Mouse (Mus musculus) liver, embryonic 14.5 days (tissue): ENCODE data around the gene Dusp7. TPM values are rescaled to one million over a fixed set of nuclear protein-coding genes. Genes with fewer than 3 reads are reported as not detected.
A peak's percentile ranks its signal among the peaks of the same experiment; 100 is the strongest.

Experiments used
- ATAC-seq: fragments of 200-750 bp; cut with Nextera tagmentation; 2 replicates; pipeline ENCODE4 v1.8.0; 2017; ENCODE audit warnings: moderate number of reproducible peaks, mild to moderate bottlenecking, moderate library complexity; ENCODE audit not compliant: insufficient read depth
- DNase-seq, 3 experiments: peaks; one replicate each; pipeline ENCODE4 v3.0.0-alpha.2; 2012 to 2013; ENCODE audit warnings: low read depth in 3 of 3, low spot score in 3 of 3
- H3K27ac ChIP-seq: fragments of 300-500 bp; sonication (generic); 2 replicates; pipeline ENCODE4 v1.5.1; 2014; ENCODE audit warnings: moderate library complexity, mild to moderate bottlenecking, control low read depth, inconsistent platforms
- H3K27me3 ChIP-seq: fragments of 300-500 bp; sonication (generic); 2 replicates; pipeline ENCODE4 v1.6.1; 2014; ENCODE audit warnings: mild to moderate bottlenecking, low read length, moderate library complexity; ENCODE audit not compliant: control insufficient read depth, insufficient read depth
- H3K36me3 ChIP-seq: fragments of 300-500 bp; sonication (generic); replicated peaks from 2 replicates; pipeline ENCODE4 v1.6.1; 2014; ENCODE audit warnings: low read depth; ENCODE audit not compliant: control insufficient read depth, insufficient read depth
- H3K4me1 ChIP-seq, 2 experiments: fragments of 200-500 bp in 1 of 2; fragments of 300-500 bp in 1 of 2; sonication (generic) in 1 of 2; replicated peaks; 2 replicates each; pipeline ENCODE4 v1.6.1; 2012 to 2014; ENCODE audit warnings: antibody characterized with exemption in 1 of 2, inconsistent platforms in 1 of 2, low read length in 1 of 2; ENCODE audit not compliant: control insufficient read depth in 2 of 2, insufficient read depth in 2 of 2
- H3K4me2 ChIP-seq: fragments of 300-500 bp; sonication (generic); 2 replicates; pipeline ENCODE4 v1.6.1; 2014; ENCODE audit warnings: low read depth, mild to moderate bottlenecking, control low read depth, moderate library complexity
- H3K4me3 ChIP-seq, 2 experiments: fragments of 200-500 bp in 1 of 2; fragments of 300-500 bp in 1 of 2; sonication (generic) in 1 of 2; 2 replicates each; pipeline ENCODE4 v1.5.1; 2012 to 2014; ENCODE audit warnings: low read depth in 2 of 2, low read length in 2 of 2, mild to moderate bottlenecking in 2 of 2, control low read depth in 1 of 2, inconsistent platforms in 1 of 2, moderate library complexity in 1 of 2; ENCODE audit not compliant: insufficient read depth in 1 of 2
- H3K9ac ChIP-seq: fragments of 300-500 bp; sonication (generic); replicated peaks from 2 replicates; pipeline ENCODE4 v1.6.1; 2014; ENCODE audit warnings: mild to moderate bottlenecking, control low read depth, moderate library complexity
- H3K9me3 ChIP-seq: fragments of 300-500 bp; sonication (generic); 2 replicates; pipeline ENCODE4 v1.6.1; 2016; ENCODE audit warnings: low read length, mixed read lengths; ENCODE audit not compliant: control insufficient read depth
- CTCF ChIP-seq: IDR thresholded peaks from 2 replicates; pipeline ENCODE4 v1.5.1; 2016; ENCODE audit warnings: antibody characterized with exemption, low read depth, control low read depth
- EP300 ChIP-seq: IDR thresholded peaks from 2 replicates; pipeline ENCODE4 v1.6.1; 2016; ENCODE audit warnings: antibody characterized with exemption, low read depth
- WGBS: fragments of 180-500 bp; shearing (Covaris S2); extraction: QIAGEN DNeasy Blood & Tissue Kit; methylation state at CpG from one replicate; pipeline ENCODE4 v1.1.7; 2014; ENCODE audit not compliant: insufficient replicate concordance; 5-methylcytosine and 5-hydroxymethylcytosine counted together
- polyA plus RNA-seq, 2 experiments: library from polyadenylated mRNA; depleted of rRNA in 1 of 2; stranded (reverse) in 1 of 2; unstranded in 1 of 2; fragments of >200 nt; fragmentation: Nextera tagmentation in 1 of 2; extraction: Ambion mirVana in 1 of 2; gene quantifications; 2 replicates each; pipeline versions ENCODE4 v1.2.1 to v1.2.3; 2012 to 2014

Gene Dusp7
- polyA plus RNA-seq, 2 experiments = 4.4 to 8.2 TPM

DNA sequence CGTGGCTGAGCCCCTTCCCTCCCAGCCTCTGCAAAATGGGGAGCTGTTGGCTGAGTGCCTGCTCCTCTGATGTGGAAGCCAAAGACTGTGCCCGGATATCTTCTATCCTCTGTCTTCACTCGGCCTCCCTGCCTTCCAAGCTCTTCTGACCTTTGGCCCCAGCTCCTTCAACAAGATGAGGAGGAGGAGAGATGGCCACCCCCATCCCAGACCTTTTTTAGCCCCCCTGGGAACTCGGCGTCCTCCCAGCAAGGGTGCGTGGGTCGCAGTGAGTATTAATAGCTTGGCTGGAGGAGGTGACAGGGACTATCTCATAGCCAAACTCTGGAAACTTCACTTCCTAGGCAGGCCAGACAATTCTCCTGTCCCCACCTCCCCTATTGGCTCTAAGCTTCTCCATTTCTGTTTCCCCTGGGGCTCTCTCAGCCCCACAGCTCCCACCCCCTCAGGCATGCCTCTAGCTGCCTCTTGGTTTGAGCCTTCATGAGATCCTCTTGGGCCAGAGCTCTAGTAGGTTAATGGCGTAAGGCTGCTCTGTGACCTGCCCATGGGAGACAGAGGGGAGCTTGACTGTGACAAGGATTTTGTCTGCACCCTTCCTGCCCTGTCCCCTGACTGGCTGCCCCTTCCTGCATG, 38.1 kb downstream of the Dusp7 start:
- no peak overlapping the region for H3K27ac ChIP-seq
- ATAC-seq (no peak), DNase-seq (no peak)
- H3K9me3 ChIP-seq = no peaks in the 10 kb centered on the region
- H3K4me1 ChIP-seq = peaks cover 30 to 40% of the 10 kb centered on the region in 2 experiments
- no peak overlapping the region for H3K4me2 ChIP-seq
- no peak for TF ChIP-seq CTCF
- no peak for TF ChIP-seq EP300
- 51% methylated on average over 8 of the region's 8 CpGs for WGBS
- no peak overlapping the region for H3K4me3 ChIP-seq
- no peak overlapping the region for H3K9ac ChIP-seq
- H3K27me3 ChIP-seq = no peaks in the 10 kb centered on the region
- no peaks in the 10 kb centered on the region for H3K36me3 ChIP-seq

DNA sequence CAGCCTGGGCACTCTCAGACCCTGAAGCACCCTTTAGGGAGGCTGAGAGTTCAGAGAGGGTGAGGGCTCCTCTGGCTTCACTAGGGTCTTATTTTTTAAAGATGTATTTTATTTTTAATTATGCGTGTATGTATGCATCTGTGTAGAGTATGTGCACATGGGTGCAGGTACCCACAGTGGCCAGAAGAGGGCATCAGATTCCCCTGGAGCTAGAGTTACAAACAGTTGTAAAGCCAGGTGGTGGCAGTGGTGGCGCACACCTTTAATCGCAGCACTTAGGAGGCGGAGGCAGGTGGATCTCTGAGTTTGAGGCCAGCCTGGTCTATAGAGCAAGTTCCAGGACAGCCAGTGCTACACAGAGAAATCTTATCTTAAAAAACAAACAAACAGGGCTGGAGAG, 40.7 kb downstream of the Dusp7 start:
- H3K4me2 ChIP-seq = no peak overlapping the region
- no peak overlapping the region for H3K4me3 ChIP-seq
- no peaks in the 10 kb centered on the region for H3K27me3 ChIP-seq
- TF ChIP-seq EP300 (no peak), CTCF (peak; percentile 55)
- no peaks in the 10 kb centered on the region for H3K36me3 ChIP-seq
- DNase-seq (no peak), ATAC-seq (no peak)
- H3K9ac ChIP-seq = no peak overlapping the region
- WGBS = 92% methylated on average over 4 of the region's 4 CpGs
- no peaks in the 10 kb centered on the region for H3K9me3 ChIP-seq
- no peak overlapping the region for H3K27ac ChIP-seq
- peaks cover 13 to 30% of the 10 kb centered on the region in 2 experiments for H3K4me1 ChIP-seq

DNA sequence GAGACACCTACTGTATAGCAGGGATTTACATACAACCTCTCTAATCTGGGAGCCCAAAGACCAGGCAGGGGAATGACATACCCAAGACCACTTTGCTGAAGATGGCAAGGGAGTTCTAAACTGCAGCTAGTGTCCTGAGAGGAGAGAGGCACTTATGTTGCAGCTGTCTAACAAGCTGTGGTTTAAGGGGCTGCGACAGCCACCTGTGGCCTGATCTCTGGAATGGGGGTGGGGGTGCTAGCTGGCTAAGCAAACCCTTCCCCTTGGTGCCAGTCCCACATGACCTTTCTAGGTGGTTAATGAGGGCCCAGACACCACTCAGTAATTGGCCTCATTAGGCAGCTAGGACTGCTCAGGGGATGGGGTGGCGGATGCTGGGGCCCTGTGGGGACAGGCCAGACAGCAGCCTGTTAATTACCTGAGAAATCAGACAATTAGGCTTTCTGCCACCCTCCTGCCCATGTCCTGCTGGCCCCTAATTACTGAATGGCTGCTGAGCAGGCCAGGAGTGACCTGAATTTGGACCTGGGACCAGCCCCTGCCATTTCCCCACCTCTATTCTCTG, 41.7 kb downstream of the Dusp7 start:
- Histone ChIP-seq H3K27ac (no peak overlapping the region), H3K4me2 (no peak overlapping the region), H3K9ac (no peak overlapping the region), H3K27me3 (no peaks in the 10 kb centered on the region), H3K4me3 (no peak overlapping the region), H3K36me3 (no peaks in the 10 kb centered on the region), H3K4me1 (peaks cover 13 to 30% of the 10 kb centered on the region in 2 experiments), H3K9me3 (no peaks in the 10 kb centered on the region)
- 84% methylated on average over 2 of the region's 2 CpGs for WGBS
- DNase-seq (no peak), ATAC-seq (no peak)
- no peak for TF ChIP-seq CTCF
- TF ChIP-seq EP300 = no peak

DNA sequence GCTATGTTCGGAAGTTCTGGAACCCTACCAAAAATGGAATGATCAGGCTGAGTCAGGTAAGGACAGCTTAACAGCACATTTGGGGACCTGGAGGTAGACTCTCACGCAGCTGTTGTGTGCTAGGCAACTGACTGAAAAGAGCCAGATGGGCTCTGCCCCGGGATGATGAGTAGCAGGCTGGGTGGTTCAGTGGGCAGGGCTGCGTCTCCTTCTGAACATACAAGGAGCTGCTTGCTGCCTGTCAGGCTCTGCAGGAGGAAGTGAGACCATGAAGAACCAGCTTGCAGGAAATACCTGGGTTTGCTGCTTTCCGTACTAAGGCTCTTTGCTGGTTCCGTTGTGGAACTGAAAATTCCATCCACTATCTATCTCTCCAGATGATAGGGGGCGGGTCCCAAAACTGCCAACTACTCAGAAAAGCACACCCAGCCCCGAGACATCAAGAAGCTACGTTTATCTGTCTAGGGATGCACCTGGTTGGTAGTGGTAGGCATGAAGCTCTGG, 42.7 kb downstream of the Dusp7 start:
- H3K4me3 ChIP-seq = peak overlapping the region; percentile 4 to 17; a peak in 2 of 4 replicates
- peak overlapping the region; percentile 38 for H3K9ac ChIP-seq
- ATAC-seq (peak; percentile 93), DNase-seq (peak in 1 of 3 experiments; percentile 80)
- no peaks in the 10 kb centered on the region for H3K36me3 ChIP-seq
- peak overlapping the region; percentile 57 for H3K4me2 ChIP-seq
- H3K9me3 ChIP-seq = no peaks in the 10 kb centered on the region
- H3K27me3 ChIP-seq = no peaks in the 10 kb centered on the region
- H3K4me1 ChIP-seq = peaks cover 13 to 27% of the 10 kb centered on the region in 2 experiments
- peak; percentile 80 for TF ChIP-seq EP300
- 0 out of 2 replicates have a peak, but pooled peaks have one; percentile 8 for TF ChIP-seq CTCF
- WGBS = 12% methylated on average over 9 of the region's 9 CpGs
- H3K27ac ChIP-seq = peak overlapping the region; percentile 38

DNA sequence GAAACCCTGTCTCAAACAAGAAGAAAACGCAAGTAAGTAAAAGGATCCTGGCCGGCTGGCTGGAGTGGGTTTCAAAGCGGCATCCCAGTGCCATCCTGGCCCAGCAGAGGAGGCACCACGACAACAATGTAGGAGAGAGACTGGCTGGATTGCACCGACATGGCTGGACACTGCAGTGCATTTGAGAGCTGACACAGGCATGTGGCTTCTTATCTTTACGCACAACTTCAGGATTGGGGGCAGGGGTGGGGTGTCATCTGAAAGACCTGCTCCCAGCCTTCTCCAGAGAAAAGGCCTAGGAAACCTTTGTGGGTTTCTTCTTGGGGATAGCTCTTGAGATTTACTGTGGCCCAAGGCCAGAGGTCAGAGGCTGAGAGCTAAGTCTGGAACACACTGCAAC, 43.3 kb downstream of the Dusp7 start:
- 26% methylated on average over 6 of the region's 6 CpGs for WGBS

More for the DNA sequence above, 43.3 kb downstream of the Dusp7 start:
- Histone ChIP-seq H3K4me3 (0 out of 4 replicates have a peak overlapping the region, but pooled peaks of 1 of the 2 experiments have one; percentile 4), H3K27me3 (no peaks in the 10 kb centered on the region), H3K9me3 (no peaks in the 10 kb centered on the region), H3K4me1 (peaks cover 13 to 27% of the 10 kb centered on the region in 2 experiments), H3K4me2 (peak overlapping the region; percentile 57), H3K9ac (no peak overlapping the region), H3K36me3 (no peaks in the 10 kb centered on the region), H3K27ac (peak overlapping the region; percentile 28)
- no peak for DNase-seq
- peak; percentile 86 for ATAC-seq
- TF ChIP-seq EP300 = peak; percentile 46; the same call in 1 of the 2 replicates
- TF ChIP-seq CTCF = no peak
